8 mouse cellular contexts compared by ENCODE assay signal in genomic region chr13:42709611-42710331, GRCm38 (mm10). TPM values are rescaled to one million over a fixed set of nuclear protein-coding genes. Genes with fewer than 3 reads are reported as not detected.
DNase-seq lines count a peak whose midpoint lies in the region; ATAC-seq and TF ChIP-seq lines count a peak whose summit lies in the region.

No protein-coding gene starts in this region.

- H3K27me3 ChIP-seq in testis, adult 2 months (ENCODE audit: control insufficient read depth, insufficient read depth, low read length), result no peaks in the 10 kb centered on the region
- H3K27me3 ChIP-seq in hindbrain, embryonic 13.5 days, result no peaks in the 10 kb centered on the region
- no peaks in the 10 kb centered on the region for H3K27me3 ChIP-seq in midbrain, embryonic 16.5 days (ENCODE audit: control insufficient read depth, insufficient read depth, low read depth, low read length)

- no peaks in the 10 kb centered on the region for H3K36me3 ChIP-seq in testis, adult 2 months (ENCODE audit: control insufficient read depth, insufficient read depth, low read length)
- H3K36me3 ChIP-seq in hindbrain, embryonic 13.5 days, result no peaks in the 10 kb centered on the region
- no peaks in the 10 kb centered on the region for H3K36me3 ChIP-seq in midbrain, embryonic 16.5 days (ENCODE audit: control insufficient read depth, insufficient read depth, low read length)

- no peak for TF ChIP-seq POLR2A in testis, adult 2 months (IDR thresholded peaks at IDR 0.05; ENCODE audit: control insufficient read depth, low read depth, low read length)

- no peak for TF ChIP-seq CTCF in gastrocnemius, adult 2 months (IDR thresholded peaks at IDR 0.05)
- no peak for TF ChIP-seq CTCF in testis, adult 2 months (IDR thresholded peaks at IDR 0.05; ENCODE audit: control insufficient read depth, insufficient read depth, insufficient replicate concordance, low read depth, low read length)

- peak overlapping the region; percentile 61 for H3K4me2 ChIP-seq in hindbrain, embryonic 13.5 days
- H3K4me2 ChIP-seq in midbrain, embryonic 16.5 days (ENCODE audit: low read length), result peak overlapping the region; percentile 65

- ATAC-seq in hindbrain, embryonic 13.5 days (ENCODE audit: low FRiP score), result peak; percentile 90
- peak; percentile 90 for ATAC-seq in midbrain, embryonic 16.5 days

- peak overlapping the region; percentile 39 for H3K4me3 ChIP-seq in gastrocnemius, adult 2 months
- H3K4me3 ChIP-seq in testis, adult 2 months (ENCODE audit: control insufficient read depth, low read depth, low read length), result peak overlapping the region; percentile 53; the same call in 1 of the 2 replicates
- H3K4me3 ChIP-seq in hindbrain, embryonic 13.5 days, result peak overlapping the region; percentile 68
- peak overlapping the region; percentile 89 for H3K4me3 ChIP-seq in midbrain, embryonic 16.5 days (ENCODE audit: low read depth, low read length)

- peaks cover 4% of the 10 kb centered on the region; the same call in 1 of the 2 replicates for H3K4me1 ChIP-seq in testis, adult 2 months (ENCODE audit: control insufficient read depth, insufficient read depth, low read length)
- H3K4me1 ChIP-seq in hindbrain, embryonic 13.5 days (replicated peaks), result peaks cover 30% of the 10 kb centered on the region
- H3K4me1 ChIP-seq in midbrain, embryonic 16.5 days (ENCODE audit: control insufficient read depth, insufficient read depth, low read length), result peaks cover 25% of the 10 kb centered on the region

- WGBS in hindbrain, embryonic 13.5 days, result under 1% methylated on average over 39 of the region's 39 CpGs
- 1% methylated on average over 39 of the region's 39 CpGs for WGBS in midbrain, embryonic 16.5 days

- H3K9me3 ChIP-seq in hindbrain, embryonic 13.5 days, result no peaks in the 10 kb centered on the region
- no peaks in the 10 kb centered on the region for H3K9me3 ChIP-seq in midbrain, embryonic 16.5 days (replicated peaks; ENCODE audit: control insufficient read depth, low read length, poor library complexity, severe bottlenecking)

- H3K27ac ChIP-seq in gastrocnemius, adult 2 months, result no peak overlapping the region
- no peak overlapping the region for H3K27ac ChIP-seq in testis, adult 2 months (ENCODE audit: control insufficient read depth, insufficient read depth, low read depth, low read length)
- peak overlapping the region; percentile 95 for H3K27ac ChIP-seq in hindbrain, embryonic 13.5 days
- peak overlapping the region; percentile 91 for H3K27ac ChIP-seq in midbrain, embryonic 16.5 days (ENCODE audit: low read length)

- intact Hi-C loops in gastrocnemius, adult 2 months (cut with DNase I), result no loop called here

- no peak for DNase-seq in gastrocnemius, adult 2 months
- DNase-seq in gastrocnemius, postnatal 4 days (ENCODE audit: low spot score in 2 of 2), result no peak
- DNase-seq in testis, postnatal 14 days (ENCODE audit: low spot score), result no peak
- no peak for DNase-seq in gastrocnemius, postnatal 10 days
- no peak for DNase-seq in ovary, postnatal 10 days (ENCODE audit: low spot score)

- H3K9ac ChIP-seq in hindbrain, embryonic 13.5 days, result peak overlapping the region; percentile 89
- peak overlapping the region; percentile 99 for H3K9ac ChIP-seq in midbrain, embryonic 16.5 days (ENCODE audit: low read depth, low read length)

RNA-seq across cellular contexts. Expression of gene Phactr1, which starts 29.3 kb away (rescaled TPM):
- total RNA-seq in gastrocnemius, adult 2 months (2021), result 1 to 10 TPM; 1.5 to 2.1 TPM
- total RNA-seq in gastrocnemius, postnatal 4 days (2021), result 10 to 100 TPM; 14.0 to 14.1 TPM
- 50.2 and 50.3 TPM in 2 replicates for polyA plus RNA-seq in testis, adult 2 months (2012; rRNA removed)
- polyA plus RNA-seq in hindbrain, embryonic 13.5 days (2015; fragmentation: Nextera tagmentation; extraction: Ambion mirVana), result 46.7 and 46.9 TPM in 2 replicates
- polyA plus RNA-seq in midbrain, embryonic 16.5 days (2015; fragmentation: Nextera tagmentation; extraction: Ambion mirVana), result 62.5 and 65.3 TPM in 2 replicates
- 1 to 10 TPM; 7.1 to 9.1 TPM for total RNA-seq in gastrocnemius, postnatal 10 days (2021)

Comparison
In these comparisons a context has a peak if more than half of its experiments do, and no peak if none do; other contexts are left out.
1. H3K27ac ChIP-seq: peak in hindbrain, embryonic 13.5 days (single experiment) and midbrain, embryonic 16.5 days (single experiment); none in gastrocnemius, adult 2 months (single experiment) and testis, adult 2 months (single experiment).
2. H3K4me3 ChIP-seq: peak in every context shown above with its lines; median percentile 89 in midbrain, embryonic 16.5 days; 68 in hindbrain, embryonic 13.5 days; 53 in testis, adult 2 months; 39 in gastrocnemius, adult 2 months.